Mouse (Mus musculus): Measurements from ENCODE around the gene Tmeff2. TPM values are rescaled to one million over a fixed set of nuclear protein-coding genes. Genes with fewer than 3 reads are reported as not detected.
A peak's percentile ranks its signal among the peaks of the same experiment; 100 is the strongest.
"Not testable (repeated sequence)": the region's sequence is repeated elsewhere in the genome, so short reads cannot be mapped to it uniquely, and the experiment has no call there.

Gene Tmeff2
- polyA plus RNA-seq (2016; fragmentation: Nextera tagmentation; extraction: Ambion mirVana): 57.9 and 64.4 TPM in 2 replicates

DNA sequence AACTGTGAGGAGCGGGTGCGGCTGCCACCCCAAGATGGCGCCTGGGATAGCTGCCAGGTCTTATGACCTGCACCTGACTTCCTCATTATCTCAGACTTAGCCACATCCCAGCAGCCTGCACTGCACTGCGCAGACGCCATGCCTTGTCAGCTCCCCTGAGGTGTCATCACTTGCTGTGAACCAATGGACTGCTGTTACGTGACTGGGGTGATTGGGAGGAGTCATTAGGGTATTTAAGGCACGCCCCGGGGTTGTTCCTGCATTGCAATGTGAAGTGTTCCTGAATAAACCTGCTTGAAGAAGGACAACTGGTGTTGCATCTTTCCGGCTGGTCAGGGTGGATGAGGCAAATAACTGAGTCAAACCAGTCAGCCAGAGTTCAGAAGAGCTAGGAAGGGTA, at the start of gene Tmeff2:
Gene Tmeff2 (plus strand): TSS at position 262 of the 400 bp plus-strand sequence.
- ATAC-seq (ENCODE audit: low FRiP score, low read depth); H3K36me3 ChIP-seq; H3K27me3 ChIP-seq (replicated peaks); H3K4me2 ChIP-seq (replicated peaks); H3K4me1 ChIP-seq; H3K9ac ChIP-seq; H3K9me3 ChIP-seq; H3K4me3 ChIP-seq; H3K27ac ChIP-seq: not testable (repeated sequence)
- 89% methylated on average over 9 of the region's 9 CpGs for WGBS

DNA sequence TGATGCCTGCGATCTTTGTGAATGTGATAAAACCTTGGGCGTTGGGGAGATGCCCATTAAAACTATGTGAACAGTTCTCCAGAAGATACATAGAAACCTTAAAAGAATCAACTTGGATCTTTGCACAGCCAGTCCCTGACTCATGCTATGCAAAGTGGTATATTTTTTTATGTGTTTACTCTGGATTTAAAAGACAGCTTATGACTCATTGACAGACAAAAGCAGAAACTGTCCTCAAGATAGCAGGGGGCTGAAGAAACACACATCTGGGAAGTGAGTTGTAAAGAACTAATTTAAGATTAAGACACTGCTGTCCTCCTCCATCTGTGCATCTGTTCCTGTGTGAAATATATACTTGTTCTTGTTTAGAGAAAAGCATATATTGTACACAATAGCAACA, 38.9 kb upstream of the Tmeff2 start:
- no peak overlapping the region for H3K4me3 ChIP-seq
- ATAC-seq (ENCODE audit: low FRiP score, low read depth): no peak
- no peak overlapping the region for H3K27ac ChIP-seq
- no peaks in the 10 kb centered on the region for H3K27me3 ChIP-seq (replicated peaks)
- H3K36me3 ChIP-seq: no peaks in the 10 kb centered on the region
- H3K9ac ChIP-seq: no peak overlapping the region
- no peak overlapping the region for H3K4me2 ChIP-seq (replicated peaks)
- H3K9me3 ChIP-seq: no peaks in the 10 kb centered on the region
- H3K4me1 ChIP-seq: no peaks in the 10 kb centered on the region
- WGBS: 87% methylated on average over 2 of the region's 2 CpGs

DNA sequence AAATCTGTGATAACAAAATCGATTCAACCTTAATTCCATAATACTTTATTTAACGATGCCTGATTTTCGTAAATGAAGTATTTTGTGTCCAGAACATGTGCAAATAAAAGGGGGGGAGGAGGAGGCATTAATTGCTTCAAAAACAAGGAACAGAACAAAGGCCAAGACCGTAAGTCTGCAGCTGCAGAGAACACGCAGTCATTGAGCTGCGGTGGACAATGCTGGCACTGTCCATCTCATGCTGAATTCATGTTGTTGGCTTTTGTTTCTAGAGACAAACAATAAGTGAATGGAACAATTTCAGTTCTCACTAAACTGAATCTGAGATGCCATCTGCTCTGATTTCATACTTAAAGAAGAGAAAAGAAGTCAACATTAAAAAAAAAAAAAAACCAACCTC, 2.8 kb upstream of the Tmeff2 start:
- H3K36me3 ChIP-seq: no peaks in the 10 kb centered on the region
- no peak overlapping the region for H3K4me3 ChIP-seq
- ATAC-seq (ENCODE audit: low FRiP score, low read depth): 0 out of 2 replicates have a peak, but pooled peaks have one; percentile 61
- H3K27me3 ChIP-seq (replicated peaks): no peaks in the 10 kb centered on the region
- H3K4me1 ChIP-seq: no peaks in the 10 kb centered on the region
- H3K9me3 ChIP-seq: no peaks in the 10 kb centered on the region
- no peak overlapping the region for H3K27ac ChIP-seq
- WGBS: 34% methylated on average over 6 of the region's 6 CpGs
- H3K9ac ChIP-seq: no peak overlapping the region
- H3K4me2 ChIP-seq (replicated peaks): no peak overlapping the region

DNA sequence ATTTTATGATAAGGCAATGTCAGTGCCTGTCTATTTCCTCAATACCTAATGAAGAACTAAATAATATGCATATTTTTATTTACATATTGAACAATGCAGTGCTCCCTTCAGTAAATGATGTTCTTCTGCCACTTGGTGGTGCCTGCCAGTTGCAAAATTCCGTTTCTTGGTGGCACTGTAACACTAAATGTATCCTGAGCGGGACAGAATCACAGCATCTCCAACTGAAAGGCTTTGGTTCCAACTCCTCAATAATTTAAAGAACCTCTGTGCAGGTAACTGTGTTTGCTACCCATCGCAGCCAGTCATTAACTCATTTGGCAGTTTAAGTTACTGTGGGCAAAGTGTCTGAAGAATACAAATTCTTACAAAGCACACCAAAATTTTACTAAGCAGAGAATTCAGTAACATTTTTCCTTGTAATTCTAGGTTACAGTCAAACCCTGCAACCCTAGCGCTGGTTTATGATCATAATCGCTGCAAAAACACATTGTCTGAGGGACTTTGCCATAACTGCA, 24.4 kb downstream of the Tmeff2 start:
- Histone ChIP-seq H3K4me1 (peaks cover 10% of the 10 kb centered on the region), H3K27me3 (replicated peaks) (no peaks in the 10 kb centered on the region), H3K9me3 (no peaks in the 10 kb centered on the region), H3K9ac (peak overlapping the region; percentile 38; the same call in 1 of the 2 replicates), H3K27ac (no peak overlapping the region), H3K36me3 (no peaks in the 10 kb centered on the region), H3K4me3 (peak overlapping the region; percentile 22), H3K4me2 (replicated peaks) (peak overlapping the region; percentile 92)
- WGBS: 39% methylated on average over 5 of the region's 5 CpGs
- no peak for ATAC-seq (ENCODE audit: low FRiP score, low read depth)

DNA sequence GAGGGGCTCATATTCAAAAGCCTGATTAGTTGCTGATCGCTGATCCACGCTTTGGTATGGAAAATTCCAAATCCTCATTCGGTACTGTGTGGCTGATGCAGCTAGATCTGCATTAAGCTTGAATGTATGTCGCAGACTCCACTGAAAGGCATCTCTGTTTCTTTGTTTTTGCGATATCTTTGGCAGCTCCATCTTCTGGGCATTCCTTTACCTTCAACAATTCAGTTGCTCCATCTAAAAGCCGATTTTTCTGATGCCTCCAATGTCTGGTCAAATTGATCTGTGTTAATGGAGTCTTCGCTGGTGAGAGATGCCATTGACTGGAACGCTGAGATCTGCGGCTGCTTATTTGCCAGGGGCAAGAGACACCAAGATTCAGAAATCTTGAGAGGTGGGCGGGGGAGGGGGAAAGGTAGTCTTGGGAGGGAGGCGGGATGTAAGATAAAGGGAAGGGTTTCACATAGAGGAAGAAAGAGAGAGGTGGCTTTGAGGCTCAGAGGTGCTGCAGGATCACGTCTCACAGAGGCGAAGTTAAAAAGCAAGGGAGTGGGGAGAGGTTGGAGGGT, 25.0 kb downstream of the Tmeff2 start:
- no peak overlapping the region for H3K27ac ChIP-seq
- peak overlapping the region; percentile 38 for H3K9ac ChIP-seq
- 9% methylated on average over 13 of the region's 13 CpGs for WGBS
- H3K9me3 ChIP-seq: no peaks in the 10 kb centered on the region
- H3K4me3 ChIP-seq: peak overlapping the region; percentile 22
- no peak for ATAC-seq (ENCODE audit: low FRiP score, low read depth)
- H3K27me3 ChIP-seq (replicated peaks): no peaks in the 10 kb centered on the region
- peaks cover 10% of the 10 kb centered on the region for H3K4me1 ChIP-seq
- H3K36me3 ChIP-seq: no peaks in the 10 kb centered on the region
- peak overlapping the region; percentile 92 for H3K4me2 ChIP-seq (replicated peaks)

DNA sequence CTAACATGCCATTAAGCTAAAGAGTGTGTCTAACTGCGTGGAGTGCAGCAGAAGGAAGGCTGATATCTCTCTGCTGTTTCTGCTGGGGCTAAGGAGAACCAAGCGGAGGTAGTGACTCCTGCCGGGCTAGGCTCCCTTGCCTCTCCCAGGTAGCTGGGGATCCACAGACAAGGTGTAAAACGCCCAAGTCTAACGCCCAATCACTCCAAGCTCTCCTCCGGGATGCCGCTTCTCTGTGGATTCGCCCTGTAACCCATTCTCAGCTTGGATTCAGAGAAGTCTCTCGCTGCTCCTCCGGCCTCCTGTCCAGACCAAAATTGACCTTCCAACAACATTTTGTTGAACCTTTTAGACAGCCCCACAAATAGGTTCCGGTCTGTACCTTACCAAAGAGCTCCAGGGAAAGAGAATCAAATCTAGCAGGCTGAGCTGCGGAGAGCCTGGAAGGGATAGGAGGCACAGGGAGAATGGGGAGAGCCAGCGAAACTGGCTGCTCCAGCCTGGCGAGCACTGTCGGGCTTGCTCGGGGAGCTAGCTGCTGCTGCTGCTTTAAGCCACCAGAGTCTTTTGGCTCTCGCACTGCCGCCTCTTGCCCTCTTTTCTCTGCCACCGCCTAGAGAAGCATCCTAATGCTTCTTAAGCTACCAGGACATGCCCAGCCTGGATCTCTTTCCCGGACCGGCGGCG, 26.1 kb downstream of the Tmeff2 start:
- no peaks in the 10 kb centered on the region for H3K36me3 ChIP-seq
- 2% methylated on average over 23 of the region's 23 CpGs for WGBS
- peaks cover 10% of the 10 kb centered on the region for H3K4me1 ChIP-seq
- no peaks in the 10 kb centered on the region for H3K9me3 ChIP-seq
- peak; percentile 58 for ATAC-seq (ENCODE audit: low FRiP score, low read depth)
- H3K4me3 ChIP-seq: peak overlapping the region; percentile 71
- no peaks in the 10 kb centered on the region for H3K27me3 ChIP-seq (replicated peaks)
- H3K9ac ChIP-seq: peak overlapping the region; percentile 65
- peak overlapping the region; percentile 85 for H3K27ac ChIP-seq
- H3K4me2 ChIP-seq (replicated peaks): peak overlapping the region; percentile 92

DNA sequence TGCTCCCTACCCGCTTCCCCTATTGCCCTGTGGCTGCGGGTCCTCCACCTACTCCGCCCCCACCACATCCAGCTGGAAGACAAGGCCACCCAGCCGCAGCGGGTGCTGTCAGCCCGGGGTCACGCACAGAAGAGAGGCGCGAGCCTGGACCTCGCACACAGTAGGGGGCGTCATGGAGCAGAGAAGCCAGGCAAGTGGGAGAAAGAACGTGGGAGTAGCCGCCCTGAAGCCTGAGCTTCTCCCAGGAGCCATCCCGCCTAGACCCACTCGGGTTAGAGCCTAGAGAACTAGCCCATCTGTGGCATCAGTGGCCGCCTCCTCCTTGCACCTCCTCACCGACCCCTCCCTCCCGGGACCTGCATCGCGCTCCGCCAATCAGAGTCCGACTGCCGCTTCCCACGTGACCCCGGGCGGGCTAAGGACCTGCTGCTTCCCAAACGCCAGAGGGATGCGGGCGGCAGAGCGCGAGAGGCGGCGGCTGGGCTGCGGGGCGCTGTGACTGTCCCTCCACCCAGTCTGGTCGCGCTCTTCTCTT, 26.7 kb downstream of the Tmeff2 start:
- Histone ChIP-seq H3K27me3 (replicated peaks) (no peaks in the 10 kb centered on the region), H3K9ac (peak overlapping the region; percentile 65), H3K9me3 (no peaks in the 10 kb centered on the region), H3K27ac (peak overlapping the region; percentile 85), H3K4me1 (peaks cover 10% of the 10 kb centered on the region), H3K4me3 (peak overlapping the region; percentile 71), H3K4me2 (replicated peaks) (peak overlapping the region; percentile 92), H3K36me3 (no peaks in the 10 kb centered on the region)
- WGBS: under 1% methylated on average over 37 of the region's 37 CpGs
- peak; percentile 98 for ATAC-seq (ENCODE audit: low FRiP score, low read depth)

DNA sequence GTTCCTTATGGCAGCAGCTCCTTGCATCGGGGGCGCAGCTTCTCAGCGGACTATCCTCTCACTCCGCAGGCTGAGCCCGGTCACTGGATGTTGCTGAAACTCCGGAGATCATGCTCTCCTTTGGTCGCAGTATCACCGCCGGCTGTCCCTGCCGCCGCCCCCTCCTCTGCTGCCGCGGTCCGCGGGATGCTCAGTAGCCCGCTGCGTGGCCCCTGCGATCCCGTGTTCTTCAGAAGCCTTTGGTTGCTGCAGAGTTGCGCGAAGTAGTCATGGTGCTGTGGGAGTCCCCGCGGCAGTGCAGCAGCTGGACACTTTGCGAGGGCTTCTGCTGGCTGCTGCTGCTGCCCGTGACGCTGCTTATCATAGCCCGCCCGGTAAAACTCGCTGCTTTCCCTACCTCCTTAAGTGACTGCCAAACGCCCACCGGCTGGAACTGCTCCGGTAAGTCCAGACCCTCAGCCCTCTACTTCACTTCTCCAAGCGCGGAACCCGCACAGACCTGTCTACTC, 27.3 kb downstream of the Tmeff2 start:
- H3K9me3 ChIP-seq: no peaks in the 10 kb centered on the region
- WGBS: under 1% methylated on average over 35 of the region's 35 CpGs
- no peaks in the 10 kb centered on the region for H3K27me3 ChIP-seq (replicated peaks)
- peaks cover 10% of the 10 kb centered on the region for H3K4me1 ChIP-seq
- ATAC-seq (ENCODE audit: low FRiP score, low read depth): peak; percentile 62
- H3K27ac ChIP-seq: peak overlapping the region; percentile 23; the same call in 1 of the 2 replicates
- peak overlapping the region; percentile 71 for H3K4me3 ChIP-seq
- no peaks in the 10 kb centered on the region for H3K36me3 ChIP-seq
- peak overlapping the region; percentile 60 for H3K9ac ChIP-seq
- H3K4me2 ChIP-seq (replicated peaks): peak overlapping the region; percentile 92

DNA sequence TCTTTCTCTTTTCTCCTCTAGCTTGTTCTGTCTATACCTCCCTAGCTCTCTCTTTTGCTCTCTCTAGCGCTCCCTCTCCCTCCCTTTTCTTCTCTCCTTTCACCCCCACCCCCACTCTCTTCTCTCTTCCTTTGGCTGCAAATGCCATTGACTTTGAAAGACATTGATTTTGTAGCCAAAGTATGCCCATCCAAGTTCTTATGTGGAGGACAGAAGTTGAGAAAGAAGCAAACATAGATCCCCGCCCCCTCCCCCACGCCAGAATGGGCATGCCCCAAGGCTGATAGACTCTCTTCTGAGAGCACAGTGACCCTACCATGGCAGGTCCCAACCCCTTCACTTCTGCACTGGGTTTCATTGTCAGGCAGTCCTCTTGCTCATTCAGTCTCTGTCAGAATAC, 28.3 kb downstream of the Tmeff2 start:
- Histone ChIP-seq H3K27me3 (replicated peaks) (no peaks in the 10 kb centered on the region), H3K9ac (peak overlapping the region; percentile 60), H3K9me3 (no peaks in the 10 kb centered on the region), H3K27ac (no peak overlapping the region), H3K4me3 (peak overlapping the region; percentile 71), H3K4me2 (replicated peaks) (peak overlapping the region; percentile 92), H3K4me1 (peaks cover 10% of the 10 kb centered on the region), H3K36me3 (no peaks in the 10 kb centered on the region)
- WGBS: 9% methylated on average over 3 of the region's 3 CpGs
- no peak for ATAC-seq (ENCODE audit: low FRiP score, low read depth)

DNA sequence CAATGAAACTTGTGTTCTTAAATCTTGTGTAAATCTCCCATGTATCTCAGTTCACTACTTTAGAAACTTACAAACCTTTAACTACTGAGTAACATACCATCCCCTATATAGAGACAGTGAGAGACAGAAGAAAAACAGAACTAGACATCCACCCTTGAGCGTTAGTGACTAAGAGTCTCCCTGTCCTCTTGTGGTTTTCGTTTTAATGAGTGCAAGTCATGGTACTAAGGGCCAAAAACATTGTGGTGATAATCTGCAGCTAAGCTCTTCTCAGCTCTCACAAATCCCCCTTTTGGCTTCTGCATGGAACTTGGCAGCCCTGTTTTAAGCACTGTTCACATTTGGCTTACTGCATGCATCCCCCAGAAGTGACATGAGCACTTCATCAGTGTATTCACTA, 34.6 kb downstream of the Tmeff2 start:
- no peak overlapping the region for H3K9ac ChIP-seq

DNA sequence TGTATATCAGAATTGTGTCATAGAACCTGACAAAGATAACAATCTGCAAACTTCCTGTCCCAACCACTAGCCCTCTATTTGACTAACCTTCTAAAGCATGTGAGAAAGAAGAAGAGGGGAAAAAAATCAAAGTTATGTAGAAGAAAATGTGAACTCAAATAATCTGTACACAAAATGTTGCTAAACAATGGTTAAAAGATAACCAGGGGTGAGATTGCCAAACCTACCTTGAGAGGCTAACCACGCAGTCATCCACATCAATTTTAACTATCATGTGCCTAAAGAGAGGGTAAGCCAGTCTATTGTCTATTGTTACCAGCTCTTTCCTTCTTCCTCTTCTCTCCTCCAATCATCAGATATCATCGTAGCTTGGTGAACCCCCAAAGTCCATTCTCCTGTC, 35.0 kb downstream of the Tmeff2 start:
- no peak for ATAC-seq (ENCODE audit: low FRiP score, low read depth)
- Histone ChIP-seq H3K36me3 (no peaks in the 10 kb centered on the region), H3K9ac (no peak overlapping the region), H3K27me3 (replicated peaks) (no peaks in the 10 kb centered on the region), H3K27ac (no peak overlapping the region), H3K4me1 (no peaks in the 10 kb centered on the region), H3K9me3 (no peaks in the 10 kb centered on the region), H3K4me2 (replicated peaks) (no peak overlapping the region), H3K4me3 (no peak overlapping the region)
- 86% methylated on average over 2 of the region's 2 CpGs for WGBS

More for the DNA sequence above, 34.6 kb downstream of the Tmeff2 start:
- Histone ChIP-seq H3K4me1 (no peaks in the 10 kb centered on the region), H3K9me3 (no peaks in the 10 kb centered on the region), H3K36me3 (no peaks in the 10 kb centered on the region), H3K27me3 (replicated peaks) (no peaks in the 10 kb centered on the region), H3K4me3 (no peak overlapping the region), H3K4me2 (replicated peaks) (no peak overlapping the region), H3K27ac (no peak overlapping the region)
- ATAC-seq (ENCODE audit: low FRiP score, low read depth): no peak
- 72% methylated on average over 2 of the region's 2 CpGs for WGBS

Data from neural tube, embryonic 12.5 days (tissue).